ENCODE assay signal across 8 mouse cellular contexts in the genomic region with DNA sequence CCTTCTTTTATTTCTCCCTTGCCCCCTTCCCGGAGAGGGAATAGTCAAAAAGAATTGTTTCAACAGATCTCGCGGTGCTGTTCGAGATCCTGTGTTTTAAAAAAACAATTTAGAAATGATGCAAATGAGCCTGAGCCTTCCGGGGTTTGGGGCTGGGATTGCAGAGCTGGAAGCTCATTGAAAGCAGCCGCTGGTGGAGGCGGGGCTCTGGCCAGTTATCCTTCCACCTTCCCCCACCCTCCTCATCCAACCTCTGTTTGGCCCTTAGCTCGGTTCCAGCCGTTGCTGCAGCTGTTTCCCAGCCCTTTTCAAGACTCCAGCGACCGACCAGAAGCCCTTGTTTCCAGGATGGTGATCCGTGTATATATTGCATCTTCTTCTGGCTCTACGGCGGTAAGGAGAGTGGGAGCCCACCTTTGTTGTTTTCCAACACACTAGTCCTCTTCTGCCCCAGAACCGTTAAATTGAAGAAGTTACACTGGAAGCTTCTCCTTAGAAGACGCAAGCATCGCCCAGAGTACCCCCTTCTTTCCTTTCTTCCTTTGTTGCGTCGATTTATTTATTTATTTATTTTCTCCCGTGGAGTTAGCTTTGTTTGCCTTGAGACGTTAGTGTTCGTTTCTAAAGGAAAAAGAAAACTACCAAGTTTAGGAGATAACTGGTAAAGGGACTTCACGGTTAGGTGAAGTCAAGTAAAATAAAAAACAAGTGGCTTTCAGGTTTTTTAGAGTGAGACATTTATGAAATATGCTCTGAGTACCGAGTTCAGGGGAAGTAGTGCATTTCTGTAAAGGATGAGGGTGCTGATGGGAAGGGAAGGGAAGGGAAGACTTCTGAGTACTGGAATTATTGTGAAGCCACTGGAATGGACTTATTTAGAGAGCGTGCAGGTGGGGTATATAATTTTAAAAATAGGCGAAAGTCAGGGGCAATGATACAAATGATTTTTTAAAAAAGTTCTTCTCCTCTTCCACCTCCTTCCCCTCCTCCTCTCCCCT. TPM values are rescaled to one million over a fixed set of nuclear protein-coding genes. Genes with fewer than 3 reads are reported as not detected.
DNase-seq lines count a peak whose midpoint lies in the region; ATAC-seq lines count a peak whose summit lies in the region.

TSS of gene Sh3bgrl (plus strand) at position 121 of the 998 bp plus-strand sequence.

- intact Hi-C loops in left cerebral cortex, postnatal 14 days (cut with DNase I): loop anchor here (10.0 kb wide), 1 partner anchor 259 kb away; no protein-coding TSS in a partner anchor

- ATAC-seq in megakaryocyte-erythroid progenitor cell, adult 5-6 weeks (replicated peaks; ENCODE audit: low FRiP score, low TSS enrichment, poor library complexity, severe bottlenecking): peak; percentile 100

- DNase-seq in adrenal gland, adult (ENCODE audit: inconsistent age in 2 of 2, low spot score in 1 of 2): peak; percentile 81 to 92
- DNase-seq in embryo, embryonic 10 days (ENCODE audit: low spot score): peak; percentile 84
- peak; percentile 60 for DNase-seq in gastrocnemius, postnatal 10 days
- peak; percentile 83 for DNase-seq in induced T-regulatory cell, adult 2 months (ENCODE audit: low read depth)
- DNase-seq in left cerebral cortex, postnatal 14 days (ENCODE audit: low spot score in 2 of 2): peak; percentile 49 to 71
- peak; percentile 22 to 28 for DNase-seq in right cerebral cortex, postnatal 36 days (ENCODE audit: low spot score in 2 of 2)
- peak; percentile 70 to 71 for DNase-seq in urinary bladder, postnatal 4 days (ENCODE audit: low spot score in 2 of 2)

RNA-seq across cellular contexts. Expression of gene Sh3bgrl, which starts in this region (rescaled TPM):
- 10 to 100 TPM; 32.4 to 41.3 TPM for total RNA-seq in gastrocnemius, postnatal 10 days (2021)
- 10 to 100 TPM; 64.4 to 73.3 TPM for total RNA-seq in left cerebral cortex, postnatal 14 days (2021)
- 101 and 104 TPM in 2 replicates for total RNA-seq in megakaryocyte-erythroid progenitor cell, adult 5-6 weeks (2014; fragmentation: Nextera tagmentation)
- total RNA-seq in megakaryocyte-erythroid progenitor cell, adult 5-6 weeks (2017): 137 and 174 TPM in 2 replicates

Comparison
In these comparisons a context has a peak if more than half of its experiments do, and no peak if none do; other contexts are left out.
1. Peak in every context shown above with its lines: DNase-seq and ATAC-seq.
2. DNase-seq: peak in every context shown above with its lines; median percentile 86 in adrenal gland, adult; 84 in embryo, embryonic 10 days; 83 in induced T-regulatory cell, adult 2 months; 70 in urinary bladder, postnatal 4 days; 60 in gastrocnemius, postnatal 10 days; 60 in left cerebral cortex, postnatal 14 days; 25 in right cerebral cortex, postnatal 36 days.